Mouse (Mus musculus) liver, embryonic 14.5 days (tissue): ENCODE measurements around the gene B3gnt8.

Experiments used
- CTCF ChIP-seq: IDR thresholded peaks from 2 replicates; pipeline ENCODE4 v1.5.1; 2016; ENCODE audit warnings: antibody characterized with exemption, low read depth, control low read depth
- EP300 ChIP-seq: IDR thresholded peaks from 2 replicates; pipeline ENCODE4 v1.6.1; 2016; ENCODE audit warnings: antibody characterized with exemption, low read depth

- TF ChIP-seq CTCF: no peak
- TF ChIP-seq EP300: no peak
Measured at GRCm38 (mm10) chr7:25649839-25650238, 23.4 kb downstream of the B3gnt8 start.
